Mouse (Mus musculus) adrenal gland, adult (tissue): Measurements from ENCODE around the gene Cox19.

Experiments used
- DNase-seq, 2 experiments: peaks; one replicate each; pipeline ENCODE4 v3.0.0; 2022 to 2023; ENCODE audit warnings: low spot score in 1 of 2; ENCODE audit not compliant: inconsistent age in 2 of 2

The Cox19 gene

GRCm38 (mm10) chr5:139332590-139333272 lies 18.5 kb downstream of the Cox19 start:
- peak in 1 of 2 experiments; percentile 21 for DNase-seq

- peak; percentile 75 to 93 for DNase-seq
These were observed 19.5 kb downstream of the Cox19 start for GRCm38 (mm10) chr5:139331742-139332141.

- DNase-seq, result no peak
These were observed 20.5 kb downstream of the Cox19 start for GRCm38 (mm10) chr5:139330766-139331165.

- no peak for DNase-seq
These were observed 23.6 kb downstream of the Cox19 start for GRCm38 (mm10) chr5:139327634-139328020.

GRCm38 (mm10) chr5:139326986-139327633 lies 24.1 kb downstream of the Cox19 start:
- DNase-seq, result peak; percentile 46 to 65

- no peak for DNase-seq
These were observed 25.0 kb downstream of the Cox19 start for GRCm38 (mm10) chr5:139326111-139326696.

- peak; percentile 59 to 84 for DNase-seq
These were observed 25.7 kb downstream of the Cox19 start, which contains the start of gene Adap1 for GRCm38 (mm10) chr5:139325395-139325966. TSS of gene Adap1 (minus strand) at chr5:139325622.

GRCm38 (mm10) chr5:139324691-139325394 lies 26.4 kb downstream of the Cox19 start:
- DNase-seq, result peak in 1 of 2 experiments; percentile 78

GRCm38 (mm10) chr5:139324045-139324491 lies 27.1 kb downstream of the Cox19 start:
- DNase-seq, result peak in 1 of 2 experiments; percentile 53

- DNase-seq, result peak in 1 of 2 experiments; percentile 47
These were observed 27.8 kb downstream of the Cox19 start for GRCm38 (mm10) chr5:139323260-139323924.

- no peak for DNase-seq
These were observed 29.9 kb downstream of the Cox19 start for GRCm38 (mm10) chr5:139321331-139321730.

- DNase-seq, result peak in 1 of 2 experiments; percentile 49
These were observed 30.8 kb downstream of the Cox19 start for GRCm38 (mm10) chr5:139320424-139320823.

- DNase-seq, result no peak
These were observed 33.3 kb downstream of the Cox19 start for GRCm38 (mm10) chr5:139317751-139318504.

- no peak for DNase-seq
These were observed 34.1 kb downstream of the Cox19 start for GRCm38 (mm10) chr5:139316982-139317675.

GRCm38 (mm10) chr5:139314941-139315642 lies 36.1 kb downstream of the Cox19 start:
- no peak for DNase-seq

GRCm38 (mm10) chr5:139313536-139313935 lies 37.7 kb downstream of the Cox19 start:
- no peak for DNase-seq

- peak in 1 of 2 experiments; percentile 77 for DNase-seq
These were observed 39.4 kb downstream of the Cox19 start for GRCm38 (mm10) chr5:139311822-139312221.

GRCm38 (mm10) chr5:139310477-139310876 lies 40.7 kb downstream of the Cox19 start:
- DNase-seq, result no peak
